Mouse (Mus musculus) gastrocnemius, adult 8-10 months (tissue): ENCODE results near the gene Psat1. TPM values are rescaled to one million over a fixed set of nuclear protein-coding genes. Genes with fewer than 3 reads are reported as not detected.

ENCODE experiments used
- DNase-seq, 2 experiments: peaks; one replicate each; pipeline ENCODE4 v3.0.0; 2022; ENCODE audit warnings: low spot score in 2 of 2
- total RNA-seq, 4 experiments: library from RNA; stranded (reverse); gene quantifications; 2 replicates each; pipeline ENCODE4 v1.2.4; 2022

The Psat1 gene
- total RNA-seq, 4 experiments from 2014 or later: 0.87 to 1.9 (median 1.0) TPM

- no peak for DNase-seq
Measured at GRCm38 (mm10) chr19:15866851-15867250, 80.3 kb downstream of the Psat1 start.

DNA sequence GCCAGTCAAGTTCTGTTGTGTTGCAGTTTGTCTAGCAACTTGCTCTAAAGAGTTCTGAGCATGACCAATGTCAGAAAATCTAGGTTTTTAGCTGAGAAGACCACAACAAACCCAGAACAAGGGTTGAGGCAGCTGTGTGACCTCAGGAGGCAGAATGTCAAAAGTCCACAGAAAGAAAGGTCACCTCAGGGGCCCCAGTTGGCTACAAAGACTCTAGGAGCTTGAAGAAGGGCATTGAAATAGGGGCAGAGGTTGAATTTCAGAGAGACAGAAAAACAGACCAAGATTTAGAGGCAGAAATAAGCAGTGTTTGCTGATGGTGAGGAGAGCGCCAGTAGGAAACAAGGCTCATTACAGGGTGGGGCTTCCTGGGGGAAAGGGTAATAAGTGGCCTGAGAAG, 81.0 kb downstream of the Psat1 start:
- no peak for DNase-seq

GRCm38 (mm10) chr19:15865431-15865830, 81.7 kb downstream of the Psat1 start:
- DNase-seq: no peak

- DNase-seq: no peak
Measured at GRCm38 (mm10) chr19:15864129-15864528, 83.0 kb downstream of the Psat1 start.

DNA sequence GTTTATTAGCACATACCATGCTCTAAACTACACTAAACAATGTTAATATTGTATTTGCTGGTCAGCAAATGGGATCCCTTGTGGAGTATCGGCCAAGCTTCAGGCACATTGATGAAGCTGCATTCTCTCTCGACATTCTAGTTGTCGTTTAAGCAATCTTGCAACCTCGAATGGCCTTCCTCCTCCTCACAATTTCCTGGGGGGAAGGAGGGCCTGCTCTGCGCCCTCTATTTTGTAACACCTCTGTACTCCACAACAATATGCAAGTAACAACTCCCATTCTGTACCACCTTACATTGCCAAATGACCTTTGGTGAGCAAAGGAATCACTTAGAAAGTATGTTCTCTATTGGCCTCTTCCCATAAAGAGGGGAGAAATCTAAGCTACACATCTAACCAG, 91.8 kb downstream of the Psat1 start:
- DNase-seq: no peak

Other genes with a start within 250 kb of the Psat1 start
- gene Cep78, start 37.7 kb upstream of the Psat1 start, total RNA-seq: 1 to 10 TPM; 1.7 to 3.4 (median 3.1) TPM
- 10 to 100 TPM; 11.1 to 15.0 (median 13.8) TPM for gene Gnaq, start 185.5 kb upstream of the Psat1 start, total RNA-seq